Mouse (Mus musculus) intestine, postnatal 0 days (tissue): ENCODE measurements around the gene Clec4g. TPM values are rescaled to one million over a fixed set of nuclear protein-coding genes. Genes with fewer than 3 reads are reported as not detected.

Experiments used
- ATAC-seq: fragments of 200-750 bp; cut with Nextera tagmentation; 2 replicates; pipeline ENCODE4 v1.8.0; 2017; ENCODE audit warnings: mild to moderate bottlenecking, moderate TSS enrichment, moderate library complexity
- H3K27ac ChIP-seq: fragments of 300-500 bp; sonication (generic); 2 replicates; pipeline ENCODE4 v1.5.1; 2014; ENCODE audit warnings: mild to moderate bottlenecking, low read depth, low read length, moderate library complexity
- H3K27me3 ChIP-seq: fragments of 300-500 bp; sonication (generic); replicated peaks from 2 replicates; pipeline ENCODE4 v1.6.1; 2014; ENCODE audit warnings: low read length, mixed read lengths; ENCODE audit not compliant: control insufficient read depth, insufficient read depth
- H3K36me3 ChIP-seq: fragments of 300-500 bp; sonication (generic); 2 replicates; pipeline ENCODE4 v1.6.1; 2014; ENCODE audit warnings: mild to moderate bottlenecking, moderate library complexity; ENCODE audit not compliant: control insufficient read depth, insufficient read depth
- H3K4me1 ChIP-seq: fragments of 300-500 bp; sonication (generic); replicated peaks from 2 replicates; pipeline ENCODE4 v1.6.1; 2014; ENCODE audit warnings: antibody characterized with exemption, low read length, mixed read lengths; ENCODE audit not compliant: control insufficient read depth, insufficient read depth
- H3K4me2 ChIP-seq: fragments of 300-500 bp; sonication (generic); replicated peaks from 2 replicates; pipeline ENCODE4 v1.6.1; 2014; ENCODE audit warnings: low read depth, mild to moderate bottlenecking, moderate library complexity
- H3K4me3 ChIP-seq: fragments of 300-500 bp; sonication (generic); 2 replicates; pipeline ENCODE4 v1.5.1; 2014; ENCODE audit warnings: low read depth, low read length
- H3K9ac ChIP-seq: fragments of 300-500 bp; sonication (generic); 2 replicates; pipeline ENCODE4 v1.6.1; 2014; ENCODE audit warnings: mild to moderate bottlenecking, low read depth, low read length
- H3K9me3 ChIP-seq: fragments of 300-500 bp; sonication (generic); 2 replicates; pipeline ENCODE4 v1.6.1; 2016; ENCODE audit warnings: mixed run types; ENCODE audit not compliant: control insufficient read depth
- CTCF ChIP-seq: sonication (generic); IDR thresholded peaks from 2 replicates; pipeline ENCODE4 v1.5.1; 2016; ENCODE audit warnings: low read depth, mild to moderate bottlenecking, control low read depth, antibody characterized with exemption, moderate library complexity
- WGBS: fragments of 180-500 bp; shearing (Covaris S2); extraction: QIAGEN DNeasy Blood & Tissue Kit; methylation state at CpG from one replicate; pipeline ENCODE4 v1.1.7; 2014; 5-methylcytosine and 5-hydroxymethylcytosine counted together
- polyA plus RNA-seq: library from polyadenylated mRNA; unstranded; fragments of >200 nt; fragmentation: Nextera tagmentation; extraction: Ambion mirVana; gene quantifications from 2 replicates; pipeline ENCODE4 v1.2.1, GENCODE M21; 2015

The Clec4g gene
- polyA plus RNA-seq, 1 experiment from 2014 or later: not detected

DNA sequence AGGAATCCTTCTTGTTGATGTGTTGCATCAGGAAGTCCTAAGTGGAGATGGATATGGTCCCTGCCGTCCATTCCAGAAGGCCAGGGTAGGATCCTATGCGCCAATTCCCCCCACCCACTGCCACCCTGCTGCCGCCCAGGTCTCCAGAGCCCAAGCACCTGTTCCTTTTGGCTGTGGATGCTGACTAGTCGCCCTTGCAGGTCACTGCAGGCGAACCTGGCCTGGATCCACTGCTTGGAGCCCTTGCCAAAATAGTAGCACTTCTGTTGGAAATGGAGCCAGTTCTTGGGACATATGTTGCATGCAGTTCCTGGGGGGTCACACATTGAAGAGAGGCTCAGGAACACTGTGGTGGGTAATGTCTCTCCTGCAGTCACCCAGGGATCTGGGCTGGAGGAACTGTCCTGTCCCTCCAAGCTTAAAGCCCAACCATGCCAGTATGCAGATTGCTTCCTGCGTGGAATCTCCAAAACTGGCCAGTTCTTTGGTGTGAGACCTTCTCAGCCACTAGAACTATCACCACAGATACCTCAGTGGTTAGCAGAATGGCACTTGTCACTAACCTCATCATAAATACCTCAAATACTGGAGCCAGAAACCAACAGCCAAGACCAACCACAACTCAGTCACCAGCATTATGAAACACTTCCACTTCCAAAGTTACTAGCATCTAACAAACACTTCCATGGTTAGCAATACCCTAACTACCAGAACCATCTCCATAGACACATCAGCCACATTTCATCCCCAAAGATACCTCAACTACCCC, 36.9 kb downstream of the Clec4g start:
- H3K36me3 ChIP-seq: peaks cover 32% of the 10 kb centered on the region
- H3K4me2 ChIP-seq: no peak overlapping the region
- no peaks in the 10 kb centered on the region for H3K9me3 ChIP-seq
- no peaks in the 10 kb centered on the region for H3K27me3 ChIP-seq
- TF ChIP-seq CTCF: no peak
- H3K9ac ChIP-seq: no peak overlapping the region
- no peaks in the 10 kb centered on the region for H3K4me1 ChIP-seq
- H3K4me3 ChIP-seq: no peak overlapping the region
- no peak for ATAC-seq
- 73% methylated on average over 6 of the region's 6 CpGs for WGBS
- no peak overlapping the region for H3K27ac ChIP-seq

DNA sequence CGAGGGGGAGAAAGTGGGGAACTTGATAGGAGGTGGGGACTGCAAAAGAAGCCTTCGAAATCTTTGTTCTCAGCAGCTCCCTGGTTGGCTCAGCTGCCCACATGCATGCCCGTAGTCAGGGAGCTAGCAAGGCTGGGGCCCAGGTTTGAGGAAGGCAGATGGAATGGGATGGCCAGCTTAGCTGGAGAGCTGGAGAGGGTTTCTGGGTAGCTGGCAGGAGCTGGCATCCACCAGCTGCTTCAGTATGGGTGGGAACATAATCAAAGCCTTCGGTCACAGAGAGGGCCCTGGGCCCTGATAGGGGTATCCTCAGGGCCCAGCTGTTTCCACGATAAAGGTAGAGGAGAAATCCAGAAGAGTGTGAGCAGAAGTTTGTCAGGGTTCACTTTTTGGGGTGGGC, 38.0 kb downstream of the Clec4g start:
- Histone ChIP-seq H3K4me3 (no peak overlapping the region), H3K27ac (no peak overlapping the region), H3K27me3 (no peaks in the 10 kb centered on the region), H3K36me3 (peaks cover 34% of the 10 kb centered on the region), H3K4me1 (no peaks in the 10 kb centered on the region), H3K4me2 (no peak overlapping the region), H3K9me3 (no peaks in the 10 kb centered on the region), H3K9ac (no peak overlapping the region)
- WGBS: 91% methylated on average over 5 of the region's 5 CpGs
- no peak for TF ChIP-seq CTCF
- ATAC-seq: no peak

DNA sequence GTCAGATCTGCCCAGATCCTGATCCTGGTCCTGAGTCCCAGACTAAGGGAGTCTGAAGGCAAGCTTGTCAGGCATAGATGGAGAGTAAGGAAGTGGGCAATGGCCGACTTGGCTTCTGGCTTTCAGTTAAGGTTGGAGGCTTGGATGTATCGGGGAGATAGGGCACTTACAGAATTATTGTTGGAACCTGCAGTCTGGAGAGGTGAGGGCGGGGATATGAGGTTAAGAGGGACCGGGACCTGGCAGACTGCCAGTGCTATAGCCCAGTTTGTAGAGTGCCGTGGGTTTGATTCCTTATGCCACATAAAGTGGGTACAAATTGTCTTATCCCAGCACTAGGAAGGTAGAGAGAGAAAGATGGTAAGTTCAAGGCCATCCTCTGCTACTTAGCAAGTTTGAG, 40.8 kb downstream of the Clec4g start:
- Histone ChIP-seq H3K4me2 (no peak overlapping the region), H3K4me3 (no peak overlapping the region), H3K36me3 (peaks cover 34% of the 10 kb centered on the region), H3K27ac (no peak overlapping the region), H3K9ac (no peak overlapping the region), H3K27me3 (no peaks in the 10 kb centered on the region), H3K9me3 (no peaks in the 10 kb centered on the region), H3K4me1 (no peaks in the 10 kb centered on the region)
- no peak for TF ChIP-seq CTCF
- no peak for ATAC-seq
- 74% methylated on average over 5 of the region's 5 CpGs for WGBS

DNA sequence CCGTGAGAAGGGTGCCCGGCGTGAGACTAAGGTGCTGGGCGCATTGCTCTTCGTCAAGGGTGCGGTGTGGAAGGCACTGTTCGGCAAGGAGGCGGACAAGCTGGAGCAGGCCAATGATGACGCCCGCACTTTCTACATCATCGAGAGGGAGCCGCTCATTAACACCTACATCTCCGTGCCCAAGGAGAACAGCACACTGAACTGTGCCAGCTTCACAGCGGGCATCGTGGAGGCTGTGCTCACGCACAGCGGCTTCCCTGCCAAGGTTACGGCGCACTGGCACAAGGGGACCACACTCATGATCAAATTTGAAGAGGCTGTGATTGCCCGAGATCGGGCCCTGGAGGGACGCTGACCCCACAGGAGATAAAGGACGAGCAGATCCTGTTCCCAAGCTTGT, 41.2 kb downstream of the Clec4g start:
- Histone ChIP-seq H3K27me3 (no peaks in the 10 kb centered on the region), H3K27ac (no peak overlapping the region), H3K36me3 (peaks cover 34% of the 10 kb centered on the region), H3K4me2 (no peak overlapping the region), H3K9me3 (no peaks in the 10 kb centered on the region), H3K9ac (no peak overlapping the region), H3K4me3 (no peak overlapping the region), H3K4me1 (no peaks in the 10 kb centered on the region)
- no peak for TF ChIP-seq CTCF
- no peak for ATAC-seq
- 97% methylated on average over 23 of the region's 23 CpGs for WGBS

DNA sequence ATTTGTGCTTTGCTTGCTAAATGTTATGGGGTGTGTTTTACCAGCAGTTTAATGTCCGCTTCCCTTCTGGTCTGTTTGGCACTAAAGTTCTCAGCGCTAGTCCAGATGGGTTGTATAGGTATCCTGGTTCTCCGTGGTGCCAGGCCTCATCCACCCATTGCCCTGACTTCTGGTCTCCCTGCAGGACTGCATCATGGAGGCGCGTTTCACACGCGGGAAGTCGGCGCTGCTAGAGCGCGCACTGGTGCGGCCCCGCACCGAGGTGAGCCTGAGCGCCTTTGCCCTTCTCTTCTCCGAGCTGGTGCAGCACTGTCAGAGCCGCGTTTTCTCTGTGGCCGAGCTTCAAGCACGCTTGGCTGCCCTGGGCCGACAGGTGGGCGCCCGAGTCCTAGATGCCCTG, 41.6 kb downstream of the Clec4g start:
- no peak for TF ChIP-seq CTCF
- 97% methylated on average over 23 of the region's 23 CpGs for WGBS
- ATAC-seq: no peak

DNA sequence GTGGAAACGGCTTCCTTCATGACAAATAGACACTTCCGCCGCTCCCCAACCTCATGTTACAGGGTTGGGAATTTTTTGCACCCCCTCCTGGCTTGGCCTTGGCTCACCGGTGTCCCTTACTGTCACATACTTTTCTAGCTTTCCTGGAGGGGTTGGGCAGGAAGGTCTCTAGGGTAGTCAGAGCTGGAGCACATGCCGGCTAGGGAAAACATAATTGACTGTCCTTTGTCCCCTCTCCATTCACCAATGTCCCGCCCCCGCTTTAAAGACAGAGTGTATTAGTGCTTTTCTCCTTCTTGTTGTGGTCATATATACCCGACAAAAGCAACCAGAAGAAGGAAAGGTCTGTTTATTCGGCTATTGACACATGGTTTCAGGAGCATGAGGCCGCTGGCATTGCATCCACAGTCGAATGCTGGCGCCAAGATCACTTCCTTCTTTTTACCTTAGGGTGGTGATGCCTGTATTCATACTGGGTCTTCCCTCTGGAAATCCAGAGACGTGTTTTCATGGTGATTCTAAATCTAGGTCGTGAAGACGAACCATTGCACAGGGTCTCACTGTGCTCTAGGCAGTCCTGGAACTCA, 43.4 kb downstream of the Clec4g start:
- H3K4me3 ChIP-seq: peak overlapping the region; percentile 91
- peaks cover 31% of the 10 kb centered on the region for H3K36me3 ChIP-seq
- ATAC-seq: peak; percentile 9; the same call in 1 of the 2 replicates
- H3K27ac ChIP-seq: peak overlapping the region; percentile 89
- H3K4me2 ChIP-seq: peak overlapping the region; percentile 82
- no peaks in the 10 kb centered on the region for H3K4me1 ChIP-seq
- H3K27me3 ChIP-seq: no peaks in the 10 kb centered on the region
- 2% methylated on average over 15 of the region's 15 CpGs for WGBS
- no peak for TF ChIP-seq CTCF
- H3K9me3 ChIP-seq: no peaks in the 10 kb centered on the region
- H3K9ac ChIP-seq: peak overlapping the region; percentile 95

More for the DNA sequence above, 41.6 kb downstream of the Clec4g start:
- Histone ChIP-seq H3K9ac (no peak overlapping the region), H3K4me3 (no peak overlapping the region), H3K4me1 (no peaks in the 10 kb centered on the region), H3K27ac (no peak overlapping the region), H3K9me3 (no peaks in the 10 kb centered on the region), H3K36me3 (peaks cover 34% of the 10 kb centered on the region), H3K4me2 (no peak overlapping the region), H3K27me3 (no peaks in the 10 kb centered on the region)
